Mouse (Mus musculus) G1E (cell line): ENCODE measurements around the gene Psmd5. TPM values are rescaled to one million over a fixed set of nuclear protein-coding genes. Genes with fewer than 3 reads are reported as not detected.

Source experiments
- ATAC-seq: 2 replicates; pipeline ENCODE4 v1.8.0; 2016; ENCODE audit warnings: mild to moderate bottlenecking; ENCODE audit not compliant: insufficient number of reproducible peaks, poor library complexity, low FRiP score, severe bottlenecking; ENCODE audit errors: extremely low read depth
- DNase-seq: peaks from one replicate; pipeline ENCODE4 v3.0.0; 2012; ENCODE audit warnings: low spot score
- H3K27me3 ChIP-seq: 2 replicates; pipeline ENCODE4 v1.6.1; 2012; ENCODE audit warnings: mild to moderate bottlenecking, low read length, inconsistent platforms; ENCODE audit not compliant: insufficient read depth
- H3K36me3 ChIP-seq: replicated peaks from 2 replicates; pipeline ENCODE3; 2012; ENCODE audit warnings: mild to moderate bottlenecking, inconsistent platforms
- H3K4me1 ChIP-seq: 2 replicates; pipeline ENCODE4 v1.6.1; 2012; ENCODE audit warnings: low read depth, low read length, inconsistent platforms, mixed read lengths; ENCODE audit not compliant: insufficient read depth
- H3K4me3 ChIP-seq: 2 replicates; pipeline ENCODE4 v1.5.1; 2012; ENCODE audit warnings: low read depth, mild to moderate bottlenecking, inconsistent platforms, low read length, moderate library complexity, mixed read lengths
- H3K9me3 ChIP-seq: replicated peaks from 2 replicates; pipeline ENCODE4 v1.6.1; 2012; ENCODE audit warnings: inconsistent platforms
- CTCF ChIP-seq: IDR thresholded peaks from 2 replicates; pipeline ENCODE4 v1.5.1; 2012; ENCODE audit warnings: low read depth, low read length, inconsistent platforms, mixed read lengths
- GATA1 ChIP-seq: IDR thresholded peaks from 2 replicates; pipeline ENCODE4 v1.6.1; 2012; ENCODE audit warnings: borderline replicate concordance, low read length, inconsistent platforms, mixed read lengths
- GATA2 ChIP-seq: IDR thresholded peaks from 2 replicates; pipeline ENCODE4 v1.6.1; 2012; ENCODE audit warnings: low read depth, low read length, inconsistent platforms, borderline replicate concordance
- POLR2AphosphoS5 ChIP-seq: IDR thresholded peaks from 2 replicates; pipeline ENCODE4 v1.6.1; 2012; ENCODE audit warnings: low read depth, low read length, inconsistent platforms; ENCODE audit not compliant: insufficient replicate concordance
- TAL1 ChIP-seq: conservative IDR thresholded peaks from 2 replicates; pipeline ENCODE4 v1.6.1; 2012; ENCODE audit warnings: low read depth, low read length, inconsistent platforms, mixed read lengths
- polyA plus RNA-seq: library from polyadenylated mRNA; stranded (reverse); fragments of >175 nt; gene quantifications from 2 replicates; pipeline ENCODE4 v1.2.3, GENCODE M21; 2012
- total RNA-seq, 2 experiments: library from RNA; stranded (forward) in 1 of 2; stranded (reverse) in 1 of 2; fragments of 200-1000 nt in 1 of 2; fragments of >200 nt in 1 of 2; fragmentation: Nextera tagmentation in 1 of 2; gene quantifications; 2 replicates each; pipeline ENCODE4 v1.2.3; 2014 to 2017

The Psmd5 gene
- total and polyA plus RNA-seq, 3 experiments: 12.0 to 76.4 (median 44.7) TPM

DNA sequence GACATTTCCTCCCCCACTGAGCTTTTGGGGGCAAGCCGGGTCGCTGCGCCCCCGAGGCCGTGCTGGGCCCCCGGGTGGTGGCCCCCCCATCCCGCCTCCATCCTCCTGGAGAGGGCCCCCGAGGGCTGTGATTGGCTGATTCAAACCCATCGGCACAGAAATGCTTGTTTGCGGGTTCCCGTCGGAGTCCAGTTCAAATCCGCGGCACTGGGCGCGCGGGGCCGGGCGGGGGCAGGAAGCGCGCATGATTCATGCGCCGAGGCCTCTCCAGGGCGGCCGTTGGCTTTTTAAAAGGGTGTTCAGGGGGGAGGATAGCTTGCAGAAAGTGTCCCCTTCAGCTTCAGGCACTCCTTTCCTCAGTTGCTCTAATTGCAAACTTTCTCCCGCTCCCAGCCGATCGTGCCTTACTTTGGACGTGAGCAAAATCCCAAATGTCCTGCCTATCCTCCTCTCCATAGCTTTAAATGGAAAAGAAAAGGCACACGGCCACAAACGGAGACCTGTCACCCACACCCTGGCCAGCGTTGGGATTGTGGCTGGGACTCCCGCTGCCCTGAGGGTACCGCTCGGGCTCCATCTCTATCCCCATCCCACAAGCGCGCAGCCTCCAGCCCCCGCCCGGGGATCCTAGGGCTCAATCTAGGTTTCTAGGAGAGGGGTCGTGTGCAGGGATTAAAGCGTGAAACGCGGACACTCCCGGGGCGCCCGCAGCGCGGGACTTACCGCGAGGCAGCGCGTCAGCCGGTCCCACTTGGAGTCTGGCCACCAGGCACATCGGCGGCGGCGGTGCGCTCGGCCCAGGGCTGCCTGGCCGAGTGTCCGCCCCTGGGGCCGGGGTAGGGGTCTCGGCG, 38.7 kb upstream of the Psmd5 start, which contains the start of gene Phf19:
Gene Phf19 (minus strand): TSS at position 809 of the 851 bp plus-strand sequence.
- H3K9me3 ChIP-seq: no peaks in the 10 kb centered on the region
- H3K27me3 ChIP-seq: peaks cover 50% of the 10 kb centered on the region
- no peak within 1 kb of the TSS for H3K4me3 ChIP-seq
- no peak for ATAC-seq
- H3K36me3 ChIP-seq: no peaks in the 10 kb centered on the region
- H3K4me1 ChIP-seq: no peaks in the 10 kb centered on the region
- TF ChIP-seq POLR2AphosphoS5 (no peak), TAL1 (no peak), CTCF (no peak), GATA1 (no peak), GATA2 (no peak)
- DNase-seq: no peak

- DNase-seq: no peak
- no peak for ATAC-seq
- Histone ChIP-seq H3K27me3 (peaks cover 50% of the 10 kb centered on the region), H3K36me3 (no peaks in the 10 kb centered on the region), H3K4me1 (no peaks in the 10 kb centered on the region), H3K4me3 (no peak overlapping the region), H3K9me3 (no peaks in the 10 kb centered on the region)
- TF ChIP-seq TAL1 (no peak), GATA2 (no peak), CTCF (no peak), GATA1 (no peak), POLR2AphosphoS5 (no peak)
Observed at GRCm38 (mm10) chr2:34912613-34913012, 37.8 kb upstream of the Psmd5 start.

- ATAC-seq: no peak
- no peak overlapping the region for H3K4me3 ChIP-seq
- H3K4me1 ChIP-seq: peaks cover 5% of the 10 kb centered on the region
- H3K27me3 ChIP-seq: peaks cover 46% of the 10 kb centered on the region
- H3K9me3 ChIP-seq: no peaks in the 10 kb centered on the region
- no peaks in the 10 kb centered on the region for H3K36me3 ChIP-seq
- TF ChIP-seq POLR2AphosphoS5 (no peak), GATA2 (no peak), GATA1 (no peak), TAL1 (no peak), CTCF (no peak)
- DNase-seq: no peak
Observed at GRCm38 (mm10) chr2:34911871-34912270, 37.1 kb upstream of the Psmd5 start.

DNA sequence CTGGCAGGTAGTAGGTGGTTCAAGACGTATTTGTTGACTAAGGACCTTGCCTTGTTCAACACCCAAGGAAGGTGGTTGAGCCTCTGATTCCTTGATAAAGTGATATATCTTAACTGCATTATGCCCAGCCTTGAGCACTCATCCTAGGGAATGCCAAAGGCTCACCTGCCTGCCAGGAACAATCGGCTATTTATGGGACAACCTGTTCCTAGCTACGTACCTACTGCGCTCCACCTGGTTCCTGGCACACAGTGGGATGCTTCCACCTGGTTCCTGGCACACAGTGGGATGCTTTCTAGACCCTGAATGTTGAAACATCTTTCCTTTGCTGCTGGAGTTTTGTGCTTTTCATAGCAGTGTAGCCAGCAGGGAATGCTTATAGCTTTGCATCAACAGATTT, 35.0 kb upstream of the Psmd5 start:
- no peak overlapping the region for H3K4me3 ChIP-seq
- peaks cover 18% of the 10 kb centered on the region for H3K4me1 ChIP-seq
- H3K27me3 ChIP-seq: peaks cover 42% of the 10 kb centered on the region
- ATAC-seq (no peak), DNase-seq (no peak)
- H3K9me3 ChIP-seq: no peaks in the 10 kb centered on the region
- H3K36me3 ChIP-seq: no peaks in the 10 kb centered on the region
- TF ChIP-seq POLR2AphosphoS5 (no peak), CTCF (no peak), TAL1 (no peak), GATA1 (no peak), GATA2 (no peak)

DNA sequence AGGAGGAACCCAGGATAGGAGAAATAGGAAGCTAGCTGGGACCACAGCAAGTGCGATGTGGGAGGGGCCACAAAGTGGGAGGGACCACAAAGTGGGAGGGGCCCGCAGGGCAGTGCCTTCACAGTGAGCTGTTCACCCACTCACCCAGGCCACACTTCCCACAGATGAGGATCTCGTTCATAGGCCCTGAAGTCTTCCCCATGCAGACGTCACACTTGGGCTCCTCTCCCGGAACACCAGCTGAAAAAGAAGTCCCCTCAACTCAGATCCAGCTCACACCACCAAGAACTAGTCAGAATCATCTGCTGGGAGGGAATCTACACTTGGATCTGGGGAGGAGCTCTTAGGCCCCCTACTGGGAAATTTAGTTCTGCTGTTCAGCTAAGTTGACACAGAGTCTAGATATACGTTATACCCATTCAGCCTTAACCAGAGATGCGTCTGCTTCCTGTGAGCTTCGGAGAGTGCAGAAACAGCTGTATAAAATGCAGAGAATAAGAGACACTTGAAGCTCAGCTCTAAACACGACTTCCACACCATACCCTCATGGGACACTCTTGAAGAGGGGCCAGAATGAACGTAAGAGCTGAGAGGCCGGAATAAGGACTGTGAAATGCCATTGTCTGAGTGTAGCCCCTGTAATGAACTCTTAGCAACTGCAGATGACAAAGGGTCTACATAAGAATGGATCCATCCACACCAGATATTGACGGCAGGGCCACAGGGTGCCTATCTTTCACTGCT, 32.3 kb upstream of the Psmd5 start:
- no peak for TF ChIP-seq CTCF
- no peak for TF ChIP-seq GATA2
- no peak for TF ChIP-seq POLR2AphosphoS5
- no peak for TF ChIP-seq TAL1
- no peak for TF ChIP-seq GATA1
- no peaks in the 10 kb centered on the region for H3K36me3 ChIP-seq
- H3K27me3 ChIP-seq: peaks cover 17% of the 10 kb centered on the region
- H3K4me1 ChIP-seq: peaks cover 35% of the 10 kb centered on the region
- no peaks in the 10 kb centered on the region for H3K9me3 ChIP-seq
- no peak for DNase-seq
- ATAC-seq: no peak
- H3K4me3 ChIP-seq: no peak overlapping the region; the same call in 1 of the 2 replicates

GRCm38 (mm10) chr2:34906426-34906825, 31.7 kb upstream of the Psmd5 start:
- TF ChIP-seq POLR2AphosphoS5 (no peak), GATA2 (no peak)
- Histone ChIP-seq H3K4me1 (peaks cover 35% of the 10 kb centered on the region), H3K4me3 (peak overlapping the region; percentile 35; the same call in 1 of the 2 replicates), H3K36me3 (no peaks in the 10 kb centered on the region), H3K27me3 (peaks cover 11% of the 10 kb centered on the region), H3K9me3 (no peaks in the 10 kb centered on the region)
- no peak for DNase-seq
- ATAC-seq: no peak
